Mouse (Mus musculus) liver, embryonic 13.5 days (tissue): ENCODE measurements around the gene Msgn1. TPM values are rescaled to one million over a fixed set of nuclear protein-coding genes. Genes with fewer than 3 reads are reported as not detected.

Source experiments
- ATAC-seq: fragments of 200-750 bp; cut with Nextera tagmentation; 2 replicates; pipeline ENCODE4 v1.8.0; 2017; ENCODE audit warnings: low read depth, mild to moderate bottlenecking, moderate number of reproducible peaks, moderate library complexity
- DNase-seq: peaks from one replicate; pipeline ENCODE4 v3.0.0; 2022
- H3K27ac ChIP-seq: fragments of 300-500 bp; sonication (generic); 2 replicates; pipeline ENCODE4 v1.5.1; 2015; ENCODE audit warnings: moderate library complexity, mild to moderate bottlenecking, inconsistent platforms
- H3K27me3 ChIP-seq: fragments of 300-500 bp; sonication (generic); 2 replicates; pipeline ENCODE4 v1.6.1; 2015; ENCODE audit warnings: mild to moderate bottlenecking, inconsistent platforms
- H3K36me3 ChIP-seq: fragments of 300-500 bp; sonication (generic); 2 replicates; pipeline ENCODE4 v1.6.1; 2015; ENCODE audit warnings: mild to moderate bottlenecking, inconsistent platforms
- H3K4me1 ChIP-seq: fragments of 300-500 bp; sonication (generic); replicated peaks from 2 replicates; pipeline ENCODE4 v1.6.1; 2015; ENCODE audit warnings: inconsistent platforms
- H3K4me2 ChIP-seq: fragments of 300-500 bp; sonication (generic); 2 replicates; pipeline ENCODE4 v1.6.1; 2015; ENCODE audit warnings: inconsistent platforms, mild to moderate bottlenecking, moderate library complexity
- H3K4me3 ChIP-seq: fragments of 300-500 bp; sonication (generic); replicated peaks from 2 replicates; pipeline ENCODE4 v1.5.1; 2015; ENCODE audit warnings: mild to moderate bottlenecking, inconsistent platforms
- H3K9ac ChIP-seq: fragments of 300-500 bp; sonication (generic); 2 replicates; pipeline ENCODE4 v1.6.1; 2015; ENCODE audit warnings: mild to moderate bottlenecking, inconsistent platforms
- H3K9me3 ChIP-seq: fragments of 300-500 bp; sonication (generic); replicated peaks from 2 replicates; pipeline ENCODE4 v1.6.1; 2016; ENCODE audit warnings: inconsistent platforms
- WGBS: fragments of 180-500 bp; shearing (Covaris S2); methylation state at CpG from one replicate; pipeline ENCODE4 v1.1.7; 2015; ENCODE audit not compliant: insufficient replicate concordance; 5-methylcytosine and 5-hydroxymethylcytosine counted together
- polyA plus RNA-seq: library from polyadenylated mRNA; unstranded; fragments of >200 nt; fragmentation: Nextera tagmentation; extraction: Ambion mirVana; gene quantifications from 2 replicates; pipeline ENCODE4 v1.2.1, GENCODE M21; 2015

The Msgn1 gene
- polyA plus RNA-seq, 1 experiment from 2014 or later, result not detected

DNA sequence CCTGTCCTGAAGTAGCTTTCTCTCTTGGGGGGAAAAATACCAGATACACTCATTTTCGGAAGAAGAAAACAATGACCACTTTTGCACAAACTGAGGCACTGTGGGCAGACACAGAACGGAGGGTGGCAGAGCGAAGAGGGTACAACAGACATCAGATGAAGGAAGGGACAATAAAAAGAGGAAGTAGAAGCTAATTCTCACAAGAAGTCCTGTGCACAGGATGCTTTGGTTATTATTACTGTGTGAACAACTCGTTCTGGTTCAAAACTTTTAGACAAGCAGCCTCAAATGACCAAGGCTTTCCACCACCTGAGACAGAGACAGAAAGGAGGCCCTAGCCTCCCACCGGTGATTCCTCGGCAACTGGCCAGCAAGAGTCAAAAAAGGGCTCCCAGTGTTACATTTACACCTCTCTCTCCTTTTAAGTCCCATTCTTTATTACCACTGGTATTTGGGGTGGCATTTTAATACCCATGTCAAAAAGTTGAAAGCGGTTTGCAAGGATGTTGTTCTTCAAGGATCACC lies 9.0 kb upstream of the Msgn1 start:
- Histone ChIP-seq H3K27me3 (no peaks in the 10 kb centered on the region), H3K36me3 (no peaks in the 10 kb centered on the region), H3K9me3 (no peaks in the 10 kb centered on the region), H3K4me1 (no peaks in the 10 kb centered on the region), H3K27ac (no peak overlapping the region), H3K4me2 (no peak overlapping the region), H3K4me3 (no peak overlapping the region), H3K9ac (no peak overlapping the region)
- DNase-seq (no peak), ATAC-seq (no peak)
- WGBS, result 40% methylated on average over 7 of the region's 7 CpGs

DNA sequence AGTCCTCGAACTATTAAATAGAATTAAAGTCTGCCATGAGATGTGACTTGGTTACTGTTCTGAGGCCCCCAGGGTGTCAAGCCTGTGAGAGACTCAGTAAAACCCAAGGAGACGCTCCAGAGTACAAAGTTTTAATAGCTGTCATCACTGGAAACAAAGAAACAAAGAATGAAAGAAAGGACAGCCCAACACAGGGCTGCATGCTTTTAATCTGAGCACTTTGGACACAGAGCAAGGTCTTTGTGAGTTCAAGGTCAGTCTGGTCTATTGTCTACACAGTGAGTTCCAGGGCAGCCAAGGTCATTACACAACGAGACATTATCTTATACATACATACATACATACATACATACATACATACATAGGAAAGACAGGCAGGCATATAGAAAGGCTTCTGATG lies 7.7 kb upstream of the Msgn1 start:
- no peak for ATAC-seq
- Histone ChIP-seq H3K4me2 (no peak overlapping the region), H3K9me3 (no peaks in the 10 kb centered on the region), H3K27me3 (no peaks in the 10 kb centered on the region), H3K9ac (no peak overlapping the region), H3K36me3 (no peaks in the 10 kb centered on the region), H3K4me1 (no peaks in the 10 kb centered on the region), H3K27ac (no peak overlapping the region), H3K4me3 (no peak overlapping the region)
- 56% methylated on average over 3 of the region's 3 CpGs for WGBS
- DNase-seq, result no peak

DNA sequence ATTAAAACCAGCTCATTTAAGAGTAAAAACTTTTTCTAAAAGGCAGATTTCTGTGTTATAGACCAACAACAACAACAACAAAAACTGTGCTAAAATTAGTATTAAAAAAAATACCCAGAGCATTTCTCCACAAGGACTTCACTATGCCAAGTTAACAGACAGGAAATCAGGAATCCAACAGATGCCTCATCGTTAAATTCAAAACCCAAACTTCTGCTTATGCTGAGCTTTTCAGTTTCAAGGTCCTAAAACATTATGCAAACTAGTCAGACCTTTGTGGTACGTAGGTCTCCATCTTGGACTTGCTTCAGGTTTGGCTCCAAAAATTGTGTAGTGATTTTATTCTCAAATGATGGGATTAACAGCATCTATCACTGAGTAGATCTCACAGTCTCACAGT lies 6.8 kb upstream of the Msgn1 start:
- no peak overlapping the region for H3K27ac ChIP-seq
- no peak overlapping the region for H3K9ac ChIP-seq
- no peak for DNase-seq
- H3K36me3 ChIP-seq, result no peaks in the 10 kb centered on the region
- no peaks in the 10 kb centered on the region for H3K9me3 ChIP-seq
- WGBS, result 54% methylated on average over 2 of the region's 2 CpGs
- no peaks in the 10 kb centered on the region for H3K4me1 ChIP-seq
- H3K4me2 ChIP-seq, result no peak overlapping the region
- no peak for ATAC-seq
- H3K4me3 ChIP-seq, result no peak overlapping the region
- H3K27me3 ChIP-seq, result no peaks in the 10 kb centered on the region

DNA sequence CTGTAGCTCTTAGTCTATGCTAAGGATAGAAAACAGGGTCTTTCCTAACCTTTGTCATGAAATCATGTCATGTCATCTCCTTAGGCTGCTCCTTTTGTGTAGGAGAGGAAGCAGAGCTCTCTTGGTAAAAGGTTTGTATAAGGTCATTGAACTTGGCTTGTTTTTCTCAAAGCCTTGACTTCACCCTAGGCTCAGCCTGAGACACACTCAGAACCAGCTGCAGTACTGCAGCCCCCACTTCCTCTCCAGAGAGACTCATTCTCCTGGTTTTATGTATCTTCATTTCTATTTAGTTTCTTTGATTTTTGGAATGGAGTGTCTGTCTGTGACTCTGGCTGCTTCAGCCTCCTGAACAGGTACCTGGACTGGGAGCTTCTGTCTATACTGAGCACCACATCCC lies 6.0 kb upstream of the Msgn1 start:
- H3K27me3 ChIP-seq, result no peaks in the 10 kb centered on the region
- H3K9me3 ChIP-seq, result no peaks in the 10 kb centered on the region
- no peak overlapping the region for H3K9ac ChIP-seq
- DNase-seq (no peak), ATAC-seq (no peak)
- no peak overlapping the region for H3K4me2 ChIP-seq
- H3K27ac ChIP-seq, result no peak overlapping the region
- H3K4me1 ChIP-seq, result no peaks in the 10 kb centered on the region
- H3K4me3 ChIP-seq, result no peak overlapping the region
- H3K36me3 ChIP-seq, result no peaks in the 10 kb centered on the region

DNA sequence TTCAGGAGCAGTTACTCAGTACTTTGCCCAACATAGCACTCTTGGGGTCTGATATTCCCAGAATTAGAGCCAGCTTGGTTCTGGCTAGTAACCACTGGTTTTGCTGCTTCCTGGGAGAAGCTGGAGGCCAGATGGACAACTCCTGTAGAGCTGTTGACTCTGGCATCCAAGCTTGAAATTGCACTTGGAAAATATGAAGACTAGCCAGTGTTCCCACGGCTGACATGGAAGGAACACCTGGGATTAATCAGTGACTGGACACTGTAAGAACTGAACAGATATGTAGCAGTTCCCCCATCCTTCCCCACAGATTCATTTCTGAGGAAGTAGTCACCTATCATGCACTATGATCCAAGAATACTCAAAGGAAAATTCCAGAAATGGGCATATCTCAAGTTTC lies 4.1 kb upstream of the Msgn1 start:
- WGBS, result 48% methylated on average over 1 of the region's 1 CpGs
- no peak for ATAC-seq
- Histone ChIP-seq H3K27ac (no peak overlapping the region), H3K4me2 (no peak overlapping the region), H3K4me1 (no peaks in the 10 kb centered on the region), H3K4me3 (no peak overlapping the region), H3K9ac (no peak overlapping the region), H3K36me3 (no peaks in the 10 kb centered on the region), H3K27me3 (no peaks in the 10 kb centered on the region), H3K9me3 (no peaks in the 10 kb centered on the region)
- no peak for DNase-seq

DNA sequence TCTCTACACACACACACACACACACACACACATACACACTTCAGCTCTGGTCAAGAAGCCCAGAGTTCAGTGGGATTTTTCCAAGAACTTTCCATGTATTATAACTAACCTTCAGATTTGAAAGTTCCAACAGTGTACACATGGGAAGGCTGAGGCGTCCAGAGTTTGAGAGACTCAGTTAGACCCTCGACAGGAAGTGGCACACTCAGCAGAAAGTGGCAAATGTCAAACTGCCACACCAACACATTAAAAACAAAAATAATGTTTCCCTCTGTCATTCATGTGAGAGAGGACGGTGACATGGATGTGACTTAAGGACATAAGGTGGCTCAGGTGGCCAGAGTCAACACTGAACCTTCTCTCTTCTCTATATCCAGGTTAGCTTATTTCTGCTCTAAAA lies 1.6 kb upstream of the Msgn1 start:
- Histone ChIP-seq H3K4me1 (no peaks in the 10 kb centered on the region), H3K9me3 (no peaks in the 10 kb centered on the region), H3K27ac (no peak overlapping the region), H3K27me3 (no peaks in the 10 kb centered on the region), H3K9ac (no peak overlapping the region), H3K4me3 (no peak overlapping the region), H3K4me2 (no peak overlapping the region), H3K36me3 (no peaks in the 10 kb centered on the region)
- ATAC-seq (no peak), DNase-seq (no peak)
- 32% methylated on average over 3 of the region's 3 CpGs for WGBS

DNA sequence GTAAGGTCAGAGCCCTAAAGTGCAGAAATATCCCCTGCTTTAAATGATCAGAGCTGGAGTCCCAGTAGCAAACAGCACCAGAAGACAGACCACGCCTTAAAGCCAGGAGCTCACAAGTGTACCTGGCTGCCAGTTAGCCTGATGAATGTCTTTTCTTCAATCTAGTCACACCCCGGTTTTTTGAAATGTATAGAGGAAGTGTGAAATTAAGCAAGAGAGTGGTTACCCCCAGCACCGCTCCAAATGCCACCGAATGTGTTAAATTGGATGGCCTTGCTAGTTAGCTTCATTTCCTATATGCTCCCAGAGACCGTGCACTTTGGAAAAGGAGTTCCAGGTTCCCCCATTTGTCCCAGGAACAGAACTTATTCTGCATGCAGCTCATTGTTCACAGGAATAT lies 864 bp upstream of the Msgn1 start:
- WGBS, result 37% methylated on average over 5 of the region's 5 CpGs
- Histone ChIP-seq H3K4me2 (no peak overlapping the region), H3K9ac (no peak overlapping the region), H3K4me1 (no peaks in the 10 kb centered on the region), H3K4me3 (no peak overlapping the region), H3K27ac (no peak overlapping the region), H3K36me3 (no peaks in the 10 kb centered on the region), H3K9me3 (no peaks in the 10 kb centered on the region), H3K27me3 (no peaks in the 10 kb centered on the region)
- no peak for ATAC-seq
- DNase-seq, result no peak

DNA sequence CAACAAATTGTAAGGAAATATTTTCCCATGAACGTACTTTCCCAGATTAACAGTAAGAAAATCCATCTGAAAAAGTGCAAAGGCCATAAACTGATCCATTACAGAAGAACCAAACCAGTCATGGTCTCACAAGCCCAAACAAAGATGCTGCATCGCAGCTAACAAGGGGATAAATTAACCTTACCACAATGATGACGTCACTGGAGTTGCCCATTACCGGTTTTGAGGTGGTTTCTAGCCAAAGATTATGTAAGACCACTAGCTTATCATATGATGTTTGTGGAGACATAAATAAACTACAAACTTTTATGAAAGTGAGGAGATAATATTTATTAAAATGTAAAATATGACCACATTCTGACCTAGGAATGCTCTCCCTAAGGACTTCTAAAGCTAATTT lies 2.5 kb downstream of the Msgn1 start:
- 56% methylated on average over 4 of the region's 4 CpGs for WGBS
- no peak overlapping the region for H3K9ac ChIP-seq
- DNase-seq, result no peak
- H3K4me2 ChIP-seq, result no peak overlapping the region
- no peak overlapping the region for H3K27ac ChIP-seq
- no peaks in the 10 kb centered on the region for H3K27me3 ChIP-seq
- ATAC-seq, result no peak
- no peaks in the 10 kb centered on the region for H3K9me3 ChIP-seq
- H3K4me1 ChIP-seq, result no peaks in the 10 kb centered on the region
- no peaks in the 10 kb centered on the region for H3K36me3 ChIP-seq
- no peak overlapping the region for H3K4me3 ChIP-seq

DNA sequence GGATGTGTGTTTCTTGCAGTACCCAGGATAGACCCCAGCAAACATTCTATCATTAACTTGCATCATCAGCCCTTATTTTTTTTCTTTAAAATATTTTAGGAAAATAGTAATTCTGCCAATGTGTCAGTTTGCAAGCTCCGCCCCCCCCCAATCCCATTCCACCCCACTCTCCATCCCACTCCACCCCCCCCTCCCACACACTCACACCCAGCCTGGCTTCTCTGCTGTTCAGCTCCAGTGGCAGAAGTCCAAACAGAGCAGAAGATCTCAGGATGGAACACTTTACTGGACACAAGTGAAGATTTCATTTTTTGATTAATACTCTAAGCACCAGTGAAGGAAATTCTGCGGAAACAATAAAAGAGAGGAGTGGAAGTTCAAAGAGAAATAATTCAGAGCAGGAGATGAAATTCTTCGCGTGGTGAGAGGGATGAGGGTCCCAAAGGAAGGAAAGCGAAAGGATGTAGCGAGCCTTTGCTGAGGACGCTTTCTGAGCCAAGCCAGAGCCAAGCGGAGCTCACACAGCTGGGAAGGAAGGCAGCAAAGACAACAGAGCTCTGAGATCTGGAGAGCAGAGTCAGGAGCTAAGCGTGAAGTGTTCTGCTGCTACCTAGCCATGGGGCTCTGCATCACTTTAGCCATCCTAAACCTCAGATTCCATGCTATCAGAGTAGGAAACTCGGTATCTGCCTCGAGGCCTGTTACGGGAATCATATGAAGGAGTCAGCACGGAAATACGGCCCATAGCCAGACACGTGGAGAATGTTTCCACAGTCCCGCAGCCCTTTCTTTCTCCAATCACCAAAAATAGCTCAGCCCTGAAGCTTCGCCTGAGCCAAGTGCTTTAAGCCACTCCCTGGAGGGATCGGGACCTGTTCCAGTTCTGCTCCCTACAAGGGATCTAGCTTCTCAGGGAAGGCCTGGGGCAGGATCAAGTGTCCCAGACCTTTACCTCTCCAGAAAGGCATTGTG lies 4.8 kb downstream of the Msgn1 start:
- ATAC-seq (no peak), DNase-seq (no peak)
- H3K27me3 ChIP-seq, result no peaks in the 10 kb centered on the region
- no peak overlapping the region for H3K4me2 ChIP-seq
- no peaks in the 10 kb centered on the region for H3K9me3 ChIP-seq
- no peak overlapping the region for H3K27ac ChIP-seq
- H3K4me3 ChIP-seq, result no peak overlapping the region
- WGBS, result 65% methylated on average over 18 of the region's 18 CpGs
- no peaks in the 10 kb centered on the region for H3K4me1 ChIP-seq
- no peak overlapping the region for H3K9ac ChIP-seq
- H3K36me3 ChIP-seq, result no peaks in the 10 kb centered on the region

DNA sequence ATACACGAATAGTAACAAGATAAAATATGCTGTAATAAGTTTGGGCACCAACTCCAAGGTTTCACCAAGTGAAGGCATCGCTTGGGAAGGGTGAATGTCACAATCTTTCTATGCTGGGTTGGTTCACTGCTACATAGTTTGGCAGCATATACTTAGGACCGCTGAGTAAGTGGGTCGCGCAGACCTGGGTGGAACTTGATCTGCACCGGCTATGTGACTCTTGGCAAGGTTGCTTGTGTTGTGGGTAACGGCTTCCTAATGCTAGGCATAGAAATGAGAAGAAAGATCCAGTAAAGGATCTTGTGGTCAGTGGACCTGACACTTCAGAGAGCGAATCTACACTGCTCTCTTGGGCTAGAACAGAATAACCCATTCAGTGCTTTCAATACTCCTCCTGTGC lies 6.3 kb downstream of the Msgn1 start:
- H3K27ac ChIP-seq, result no peak overlapping the region
- no peaks in the 10 kb centered on the region for H3K4me1 ChIP-seq
- H3K9me3 ChIP-seq, result no peaks in the 10 kb centered on the region
- ATAC-seq (no peak), DNase-seq (no peak)
- H3K9ac ChIP-seq, result no peak overlapping the region
- H3K4me3 ChIP-seq, result no peak overlapping the region
- H3K36me3 ChIP-seq, result no peaks in the 10 kb centered on the region
- no peaks in the 10 kb centered on the region for H3K27me3 ChIP-seq
- WGBS, result 66% methylated on average over 8 of the region's 8 CpGs
- no peak overlapping the region for H3K4me2 ChIP-seq

DNA sequence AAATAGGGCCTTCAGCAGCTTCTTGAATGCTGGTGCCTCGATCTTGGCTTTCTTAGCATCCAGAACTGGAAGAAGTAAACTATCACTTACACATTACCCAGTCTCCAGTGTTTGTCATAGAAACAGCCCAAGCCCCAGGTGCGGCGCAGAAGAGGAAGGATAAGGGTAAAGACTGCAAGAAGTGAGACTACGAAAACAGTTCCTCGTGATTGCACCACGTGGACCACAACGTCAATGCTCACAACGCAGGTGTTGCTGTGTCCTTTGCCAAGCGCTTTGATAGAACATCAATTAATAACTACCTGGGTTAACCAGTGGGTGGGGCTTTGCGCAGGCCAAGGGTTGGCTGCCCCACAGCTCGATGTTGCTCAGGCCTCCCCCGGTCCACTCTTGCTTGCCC lies 8.1 kb downstream of the Msgn1 start:
- H3K4me1 ChIP-seq, result no peaks in the 10 kb centered on the region
- no peak overlapping the region for H3K4me3 ChIP-seq
- no peak for DNase-seq
- no peaks in the 10 kb centered on the region for H3K36me3 ChIP-seq
- WGBS, result 74% methylated on average over 12 of the region's 12 CpGs
- H3K4me2 ChIP-seq, result no peak overlapping the region
- no peaks in the 10 kb centered on the region for H3K9me3 ChIP-seq
- H3K27ac ChIP-seq, result no peak overlapping the region
- ATAC-seq, result no peak
- H3K27me3 ChIP-seq, result no peaks in the 10 kb centered on the region
- H3K9ac ChIP-seq, result no peak overlapping the region

DNA sequence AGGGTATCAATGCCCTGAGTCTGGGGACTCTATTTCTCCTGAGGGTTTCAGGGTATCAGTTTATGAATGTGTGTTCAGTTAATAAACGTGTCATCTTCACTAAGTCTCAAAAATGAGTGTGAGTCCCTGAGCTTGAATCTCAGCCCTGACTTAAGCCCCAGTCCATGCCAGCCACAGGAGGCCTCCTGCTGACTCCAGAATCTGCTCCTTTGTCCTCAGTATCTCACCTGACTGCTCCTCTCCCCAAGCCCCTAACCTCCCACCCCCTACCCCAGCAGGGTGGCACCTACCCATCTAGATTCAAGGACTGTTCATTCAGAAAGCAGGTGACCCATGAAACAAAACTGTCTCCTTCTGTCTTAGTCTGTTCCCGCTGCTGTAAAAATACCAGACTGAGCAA lies 10.2 kb downstream of the Msgn1 start:
- ATAC-seq, result no peak
- no peak for DNase-seq
- Histone ChIP-seq H3K27me3 (no peaks in the 10 kb centered on the region), H3K27ac (no peak overlapping the region), H3K36me3 (no peaks in the 10 kb centered on the region), H3K4me2 (no peak overlapping the region), H3K4me1 (no peaks in the 10 kb centered on the region), H3K9ac (no peak overlapping the region), H3K9me3 (no peaks in the 10 kb centered on the region), H3K4me3 (no peak overlapping the region)
- 59% methylated on average over 2 of the region's 2 CpGs for WGBS
